ENCODE assay signal across 17 mouse cellular contexts in genomic region chr2:60351781-60352180, GRCm38 (mm10).
"Had no signal": no experiment of that assay in that cellular context is flagged by ENCODE, and none has a peak within 500 bp of the region (broad histone marks: within the 10 kb centered on the region; RNA-seq: fewer than 3 reads in every experiment).

No protein-coding gene starts in this region.

- H3K27me3 ChIP-seq: limb, embryonic 13.5 days; liver, embryonic 12.5 days; liver, embryonic 15.5 days; lung, embryonic 15.5 days had no signal

- H3K27ac ChIP-seq: layer of hippocampus, adult 2 months; limb, embryonic 10.5 days; limb, embryonic 13.5 days; liver, embryonic 12.5 days; liver, embryonic 15.5 days; lung, embryonic 15.5 days; macrophage; midbrain, embryonic 13.5 days had no signal

- DNase-seq: layer of hippocampus, adult 9-11 months; liver; lung, adult 18-20 months; lung, postnatal 14 days; thymus, adult 2 months; thymus, postnatal 14 days; thymus, postnatal 4 days had no signal

- H3K9me3 ChIP-seq: limb, embryonic 10.5 days; limb, embryonic 13.5 days; liver, embryonic 12.5 days; liver, embryonic 15.5 days; lung, embryonic 15.5 days; midbrain, embryonic 13.5 days had no signal

- ATAC-seq: inflammation-experienced regulatory T-cells, adult 6 months; intestine, embryonic 16.5 days; liver, embryonic 12.5 days; midbrain, embryonic 13.5 days had no signal

- H3K9ac ChIP-seq: limb, embryonic 13.5 days; liver, embryonic 12.5 days; liver, embryonic 15.5 days; lung, embryonic 15.5 days; midbrain, embryonic 13.5 days had no signal

- H3K4me1 ChIP-seq: limb, embryonic 10.5 days; limb, embryonic 13.5 days; liver, embryonic 15.5 days had no signal

- H3K4me2 ChIP-seq: limb, embryonic 13.5 days; liver, embryonic 12.5 days; liver, embryonic 15.5 days; lung, embryonic 15.5 days; midbrain, embryonic 13.5 days had no signal

- H3K4me3 ChIP-seq: layer of hippocampus, adult 2 months; limb, embryonic 10.5 days; limb, embryonic 13.5 days; liver, embryonic 12.5 days; liver, embryonic 15.5 days; lung, embryonic 15.5 days; midbrain, embryonic 13.5 days had no signal

- H3K36me3 ChIP-seq: limb, embryonic 13.5 days; liver, embryonic 12.5 days; liver, embryonic 15.5 days; lung, embryonic 15.5 days; midbrain, embryonic 13.5 days had no signal
